Mouse (Mus musculus) erythroblast, embryonic 14.5 days (primary cell): ENCODE results near the gene Foxp1.

Source experiments
- GATA1 ChIP-seq: IDR thresholded peaks from 2 replicates; pipeline ENCODE4 v1.6.1; 2012; ENCODE audit warnings: low read length, inconsistent platforms, mixed read lengths
- TAL1 ChIP-seq: IDR thresholded peaks from 3 replicates; pipeline ENCODE4 v1.6.1; 2012; ENCODE audit warnings: low read length, inconsistent platforms, mixed read lengths

- TF ChIP-seq GATA1: no peak
- no peak for TF ChIP-seq TAL1
Measured at GRCm38 (mm10) chr6:99447447-99447846, 75.1 kb downstream of the Foxp1 start.
